Comparison of ENCODE assay signal across 15 mouse cellular contexts in the genomic region with DNA sequence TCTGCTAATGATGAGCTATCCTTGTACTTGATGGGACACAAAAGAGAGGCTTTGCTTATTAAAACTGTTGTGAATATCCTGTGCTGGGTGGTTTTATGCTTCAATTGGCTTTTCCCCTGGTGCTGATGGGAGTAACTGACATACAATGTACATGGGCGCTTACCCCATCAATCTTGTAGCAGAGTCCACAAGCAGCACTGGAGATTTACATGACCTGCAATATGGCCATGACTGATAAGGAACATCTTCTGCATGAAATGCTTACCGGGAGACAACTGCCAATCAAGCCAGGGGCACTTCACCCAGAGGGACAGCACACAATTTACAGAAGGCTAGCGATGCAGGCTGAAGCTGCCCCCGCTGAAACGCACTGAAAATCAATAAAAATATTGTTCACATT.
"Had no signal": no experiment of that assay in that cellular context is flagged by ENCODE, and none has a peak within 500 bp of the region (broad histone marks: within the 10 kb centered on the region; RNA-seq: fewer than 3 reads in every experiment).

No protein-coding gene starts in this region.

- H3K27ac ChIP-seq: kidney, postnatal 0 days; layer of hippocampus, adult 2 months; limb, embryonic 13.5 days; liver, embryonic 14.5 days; neural tube, embryonic 13.5 days had no signal

- H3K27me3 ChIP-seq: limb, embryonic 13.5 days; neural tube, embryonic 13.5 days had no signal

- H3K4me3 ChIP-seq: layer of hippocampus, adult 2 months; limb, embryonic 13.5 days; neural tube, embryonic 13.5 days had no signal

- H3K4me2 ChIP-seq: limb, embryonic 13.5 days; neural tube, embryonic 13.5 days had no signal

- H3K4me1 ChIP-seq: limb, embryonic 13.5 days had no signal

- H3K36me3 ChIP-seq: limb, embryonic 13.5 days; neural tube, embryonic 13.5 days had no signal

- H3K9ac ChIP-seq: limb, embryonic 13.5 days; liver, embryonic 14.5 days; neural tube, embryonic 13.5 days had no signal

- DNase-seq: kidney, adult 11 months; kidney, adult 9 months; kidney, postnatal 36 days; left cerebral cortex, postnatal 4 days; lung, adult 18-20 months; retina, postnatal 1 day; right cerebral cortex, postnatal 4 days; spleen, adult 18-20 months; thymus, adult 2 months; thymus, postnatal 25 days had no signal
